Mouse (Mus musculus) CD4-positive, CD25-positive, alpha-beta regulatory T cell, adult 4 months (primary cell): ENCODE measurements around the gene Susd1. TPM values are rescaled to one million over a fixed set of nuclear protein-coding genes. Genes with fewer than 3 reads are reported as not detected.

Experiments used
- ATAC-seq: one replicate; pipeline ENCODE4 v1.8.0; 2017
- polyA plus RNA-seq, 2 experiments: library from polyadenylated mRNA; unstranded; fragments of 100-300 nt; shearing (Covaris generic); gene quantifications; one replicate each; pipeline ENCODE4 v1.2.1; 2017

Susd1 gene
- polyA plus RNA-seq, 2 experiments from 2014 or later = 0.99 to 3.2 TPM

GRCm38 (mm10) chr4:59429128-59429527 is 9.3 kb downstream of the Susd1 start:
- ATAC-seq = no peak

GRCm38 (mm10) chr4:59426429-59426828 is 12.0 kb downstream of the Susd1 start:
- no peak for ATAC-seq

- ATAC-seq = no peak
Observed at GRCm38 (mm10) chr4:59422808-59423207, 15.6 kb downstream of the Susd1 start.

- ATAC-seq = no peak
Observed at GRCm38 (mm10) chr4:59422025-59422783, 16.2 kb downstream of the Susd1 start.

- ATAC-seq = no peak
Observed at GRCm38 (mm10) chr4:59421369-59421746, 17.1 kb downstream of the Susd1 start.

GRCm38 (mm10) chr4:59420695-59421368 is 17.6 kb downstream of the Susd1 start:
- ATAC-seq = no peak

- no peak for ATAC-seq
Observed at GRCm38 (mm10) chr4:59419211-59419610, 19.2 kb downstream of the Susd1 start.

GRCm38 (mm10) chr4:59413428-59413827 is 25.0 kb downstream of the Susd1 start:
- ATAC-seq = no peak

- ATAC-seq = no peak
Observed at GRCm38 (mm10) chr4:59411153-59411552, 27.3 kb downstream of the Susd1 start.

GRCm38 (mm10) chr4:59407766-59408165 is 30.7 kb downstream of the Susd1 start:
- no peak for ATAC-seq

- no peak for ATAC-seq
Observed at GRCm38 (mm10) chr4:59404375-59404774, 34.1 kb downstream of the Susd1 start.

- no peak for ATAC-seq
Observed at GRCm38 (mm10) chr4:59400931-59401330, 37.5 kb downstream of the Susd1 start.

- no peak for ATAC-seq
Observed at GRCm38 (mm10) chr4:59399343-59399742, 39.1 kb downstream of the Susd1 start.

- no peak for ATAC-seq
Observed at GRCm38 (mm10) chr4:59395528-59395927, 42.9 kb downstream of the Susd1 start.

GRCm38 (mm10) chr4:59394155-59394554 is 44.3 kb downstream of the Susd1 start:
- ATAC-seq = no peak

GRCm38 (mm10) chr4:59388447-59389030 is 49.9 kb downstream of the Susd1 start:
- no peak for ATAC-seq

- ATAC-seq = no peak
Observed at GRCm38 (mm10) chr4:59387387-59388210, 50.8 kb downstream of the Susd1 start.

GRCm38 (mm10) chr4:59385254-59385895 is 53.1 kb downstream of the Susd1 start:
- no peak for ATAC-seq

- ATAC-seq = no peak
Observed at GRCm38 (mm10) chr4:59383791-59384190, 54.6 kb downstream of the Susd1 start.

- ATAC-seq = no peak
Observed at GRCm38 (mm10) chr4:59382131-59382530, 56.3 kb downstream of the Susd1 start.

GRCm38 (mm10) chr4:59381007-59381743 is 57.3 kb downstream of the Susd1 start:
- no peak for ATAC-seq

GRCm38 (mm10) chr4:59380478-59380877 is 58.0 kb downstream of the Susd1 start:
- no peak for ATAC-seq
